Mouse (Mus musculus): ENCODE results near the gene Plcxd3. TPM values are rescaled to one million over a fixed set of nuclear protein-coding genes. Genes with fewer than 3 reads are reported as not detected.
"Not testable (repeated sequence)": the region's sequence is repeated elsewhere in the genome, so short reads cannot be mapped to it uniquely, and the experiment has no call there.

The Plcxd3 gene
- polyA plus RNA-seq, 1 experiment: not detected

GRCm38 (mm10) chr15:4496182-4496581, 120.9 kb downstream of the Plcxd3 start:
- Histone ChIP-seq H3K4me1 (ENCODE audit: control insufficient read depth, insufficient read depth, insufficient read length, low read length) (no peaks in the 10 kb centered on the region), H3K4me3 (ENCODE audit: insufficient read depth, low read depth, low read length) (no peak overlapping the region), H3K27ac (replicated peaks; ENCODE audit: low read depth, low read length) (no peak overlapping the region)

- no peak overlapping the region for H3K4me3 ChIP-seq (ENCODE audit: insufficient read depth, low read depth, low read length)
- no peak overlapping the region for H3K27ac ChIP-seq (replicated peaks; ENCODE audit: low read depth, low read length)
- no peaks in the 10 kb centered on the region for H3K4me1 ChIP-seq (ENCODE audit: control insufficient read depth, insufficient read depth, insufficient read length, low read length)
These were observed 121.7 kb downstream of the Plcxd3 start for GRCm38 (mm10) chr15:4496984-4497383.

GRCm38 (mm10) chr15:4498036-4498435, 122.7 kb downstream of the Plcxd3 start:
- no peak overlapping the region for H3K4me3 ChIP-seq (ENCODE audit: insufficient read depth, low read depth, low read length)
- no peaks in the 10 kb centered on the region for H3K4me1 ChIP-seq (ENCODE audit: control insufficient read depth, insufficient read depth, insufficient read length, low read length)
- H3K27ac ChIP-seq (replicated peaks; ENCODE audit: low read depth, low read length): no peak overlapping the region

GRCm38 (mm10) chr15:4503366-4503765, 128.1 kb downstream of the Plcxd3 start:
- no peak overlapping the region for H3K27ac ChIP-seq (replicated peaks; ENCODE audit: low read depth, low read length)
- H3K4me1 ChIP-seq (ENCODE audit: control insufficient read depth, insufficient read depth, insufficient read length, low read length): no peaks in the 10 kb centered on the region
- H3K4me3 ChIP-seq (ENCODE audit: insufficient read depth, low read depth, low read length): no peak overlapping the region

- Histone ChIP-seq H3K27ac (replicated peaks; ENCODE audit: low read depth, low read length) (no peak overlapping the region), H3K4me1 (ENCODE audit: control insufficient read depth, insufficient read depth, insufficient read length, low read length) (no peaks in the 10 kb centered on the region), H3K4me3 (ENCODE audit: insufficient read depth, low read depth, low read length) (no peak overlapping the region)
These were observed 128.5 kb downstream of the Plcxd3 start for GRCm38 (mm10) chr15:4503826-4504225.

GRCm38 (mm10) chr15:4514724-4515123, 139.4 kb downstream of the Plcxd3 start:
- no peak overlapping the region for H3K27ac ChIP-seq (replicated peaks; ENCODE audit: low read depth, low read length)
- H3K4me1 ChIP-seq (ENCODE audit: control insufficient read depth, insufficient read depth, insufficient read length, low read length): no peaks in the 10 kb centered on the region
- H3K4me3 ChIP-seq (ENCODE audit: insufficient read depth, low read depth, low read length): no peak overlapping the region

- no peak overlapping the region for H3K4me3 ChIP-seq (ENCODE audit: insufficient read depth, low read depth, low read length)
- no peak overlapping the region for H3K27ac ChIP-seq (replicated peaks; ENCODE audit: low read depth, low read length)
- no peaks in the 10 kb centered on the region for H3K4me1 ChIP-seq (ENCODE audit: control insufficient read depth, insufficient read depth, insufficient read length, low read length)
These were observed 149.3 kb downstream of the Plcxd3 start for GRCm38 (mm10) chr15:4524598-4524997.

- Histone ChIP-seq H3K4me3 (ENCODE audit: insufficient read depth, low read depth, low read length) (no peak overlapping the region), H3K27ac (replicated peaks; ENCODE audit: low read depth, low read length) (no peak overlapping the region), H3K4me1 (ENCODE audit: control insufficient read depth, insufficient read depth, insufficient read length, low read length) (no peaks in the 10 kb centered on the region)
These were observed 158.4 kb downstream of the Plcxd3 start for GRCm38 (mm10) chr15:4533700-4534099.

GRCm38 (mm10) chr15:4559121-4559520, 183.8 kb downstream of the Plcxd3 start:
- no peak overlapping the region for H3K4me3 ChIP-seq (ENCODE audit: insufficient read depth, low read depth, low read length)
- no peaks in the 10 kb centered on the region for H3K4me1 ChIP-seq (ENCODE audit: control insufficient read depth, insufficient read depth, insufficient read length, low read length)
- no peak overlapping the region for H3K27ac ChIP-seq (replicated peaks; ENCODE audit: low read depth, low read length)

- no peak overlapping the region for H3K4me3 ChIP-seq (ENCODE audit: insufficient read depth, low read depth, low read length)
- H3K4me1 ChIP-seq (ENCODE audit: control insufficient read depth, insufficient read depth, insufficient read length, low read length): no peaks in the 10 kb centered on the region
- H3K27ac ChIP-seq (replicated peaks; ENCODE audit: low read depth, low read length): no peak overlapping the region
These were observed 186.2 kb downstream of the Plcxd3 start for GRCm38 (mm10) chr15:4561431-4561970.

- H3K27ac ChIP-seq (replicated peaks; ENCODE audit: low read depth, low read length); H3K4me1 ChIP-seq (ENCODE audit: control insufficient read depth, insufficient read depth, insufficient read length, low read length); H3K4me3 ChIP-seq (ENCODE audit: insufficient read depth, low read depth, low read length): not testable (repeated sequence)
These were observed 220.2 kb downstream of the Plcxd3 start for GRCm38 (mm10) chr15:4595521-4595920.

GRCm38 (mm10) chr15:4598661-4599060, 223.4 kb downstream of the Plcxd3 start:
- H3K4me1 ChIP-seq (ENCODE audit: control insufficient read depth, insufficient read depth, insufficient read length, low read length); H3K4me3 ChIP-seq (ENCODE audit: insufficient read depth, low read depth, low read length); H3K27ac ChIP-seq (replicated peaks; ENCODE audit: low read depth, low read length): not testable (repeated sequence)

GRCm38 (mm10) chr15:4599331-4599730, 224.0 kb downstream of the Plcxd3 start:
- H3K27ac ChIP-seq (replicated peaks; ENCODE audit: low read depth, low read length); H3K4me3 ChIP-seq (ENCODE audit: insufficient read depth, low read depth, low read length); H3K4me1 ChIP-seq (ENCODE audit: control insufficient read depth, insufficient read depth, insufficient read length, low read length): not testable (repeated sequence)

GRCm38 (mm10) chr15:4605630-4606029, 230.3 kb downstream of the Plcxd3 start:
- H3K4me3 ChIP-seq (ENCODE audit: insufficient read depth, low read depth, low read length): no peak overlapping the region
- H3K4me1 ChIP-seq (ENCODE audit: control insufficient read depth, insufficient read depth, insufficient read length, low read length): no peaks in the 10 kb centered on the region
- no peak overlapping the region for H3K27ac ChIP-seq (replicated peaks; ENCODE audit: low read depth, low read length)
